Mouse (Mus musculus): ENCODE measurements at regions not wholly inside any gene's neighbourhood (a gene's known extent, or its start where the extent isn't known, plus 50 kb on each side); places are given as distances from the start of the nearest gene placed in this dataset.

DNA sequence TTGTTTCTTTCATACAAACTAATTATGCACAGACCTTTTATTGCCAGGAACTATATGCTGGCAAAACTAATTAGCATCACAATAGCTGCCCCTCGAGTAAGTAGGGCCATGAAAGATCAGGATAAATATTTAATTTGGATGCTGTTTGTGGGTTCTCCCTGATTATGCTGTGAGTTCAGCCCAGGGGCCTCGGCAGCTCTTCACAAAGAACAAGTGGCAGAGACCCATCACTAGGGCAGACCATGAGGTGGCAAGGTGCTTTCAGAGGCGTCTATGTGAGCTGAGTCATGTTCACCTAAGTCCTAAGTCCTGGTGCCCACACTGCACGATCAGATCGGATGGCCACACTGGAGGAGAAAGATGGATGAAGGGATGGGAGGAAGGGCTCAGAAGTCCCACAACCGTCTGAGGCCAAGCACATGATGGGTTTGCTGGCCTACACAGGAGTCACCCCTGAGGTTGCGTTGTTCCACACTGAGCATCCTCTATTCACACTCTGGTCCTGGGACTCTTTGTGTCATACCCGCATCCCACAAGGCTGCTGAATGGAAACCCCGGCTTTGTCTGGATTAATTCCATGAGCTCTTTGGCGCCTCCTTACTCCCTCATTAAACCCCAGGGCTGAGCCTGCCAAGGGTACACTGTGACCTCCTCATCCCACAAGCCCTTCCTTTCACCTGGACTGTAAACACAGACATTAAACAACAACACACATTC lies 287.0 kb downstream of the Irs2 start:
- DNase-seq (ENCODE audit: inconsistent age in 2 of 2, low spot score in 1 of 2): no peak

DNA sequence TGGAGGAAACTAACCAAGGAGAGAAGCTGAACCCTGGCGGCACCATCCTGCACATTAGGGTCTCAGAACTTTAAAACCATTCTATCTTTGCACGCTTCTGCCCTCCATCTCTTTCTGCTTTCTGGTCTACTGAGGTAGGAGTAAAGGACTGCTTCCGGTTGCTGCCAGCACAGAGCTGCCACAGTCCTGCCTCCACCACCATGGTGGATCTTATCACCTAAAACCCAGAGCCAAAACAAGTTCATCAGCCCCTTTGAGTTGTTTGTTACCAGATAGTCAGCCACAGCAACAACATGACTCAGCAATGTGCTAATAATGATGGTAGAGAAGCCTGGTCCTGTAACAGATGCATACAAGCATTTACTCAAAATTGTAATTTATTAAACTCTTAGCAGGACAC lies 287.9 kb downstream of the Irs2 start:
- DNase-seq (ENCODE audit: inconsistent age in 2 of 2, low spot score in 1 of 2): no peak

DNA sequence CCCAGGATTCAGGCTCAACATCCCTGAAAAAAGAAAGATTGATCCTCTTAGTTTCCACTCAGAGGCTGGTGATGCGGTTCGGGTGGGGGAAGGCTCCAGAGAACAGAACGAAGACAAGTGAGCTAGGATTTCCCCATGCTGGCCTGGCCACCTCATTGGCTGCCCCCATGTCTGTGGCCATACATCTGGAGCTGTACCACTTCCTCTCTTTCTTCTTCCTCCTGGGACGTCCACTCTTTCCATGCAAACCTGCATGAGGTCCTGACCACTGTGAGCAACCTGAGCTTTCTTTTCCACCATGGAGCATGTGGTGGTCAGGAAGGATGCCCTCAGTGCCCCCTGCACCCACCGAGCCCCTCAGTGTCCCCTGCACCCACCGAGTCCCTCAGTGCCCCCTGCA lies 288.8 kb downstream of the Irs2 start:
- no peak for DNase-seq (ENCODE audit: inconsistent age in 2 of 2, low spot score in 1 of 2)

GRCm38 (mm10) chr8:10717297-10717696 lies 291.0 kb downstream of the Irs2 start:
- DNase-seq (ENCODE audit: inconsistent age in 2 of 2, low spot score in 1 of 2): no peak

DNA sequence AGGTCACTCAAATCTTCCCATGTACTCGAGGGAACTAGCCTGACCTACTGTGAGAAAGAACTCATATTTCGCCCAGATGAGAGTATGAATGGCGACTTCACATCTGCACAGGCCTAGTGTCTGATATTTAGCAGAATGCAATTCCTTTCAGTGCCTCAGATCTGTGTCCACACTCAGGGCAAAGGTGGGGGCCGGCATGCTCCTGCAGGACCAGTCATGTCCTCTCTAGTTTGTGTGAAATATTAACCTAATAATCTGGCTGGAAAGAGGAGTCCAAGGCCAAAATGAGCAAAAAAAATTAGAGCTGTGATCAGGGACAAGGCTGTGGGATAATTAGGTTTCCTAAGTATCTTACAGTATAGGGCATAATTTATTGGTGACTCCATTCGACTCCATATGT lies 292.1 kb downstream of the Irs2 start:
- no peak for DNase-seq (ENCODE audit: inconsistent age in 2 of 2, low spot score in 1 of 2)

DNA sequence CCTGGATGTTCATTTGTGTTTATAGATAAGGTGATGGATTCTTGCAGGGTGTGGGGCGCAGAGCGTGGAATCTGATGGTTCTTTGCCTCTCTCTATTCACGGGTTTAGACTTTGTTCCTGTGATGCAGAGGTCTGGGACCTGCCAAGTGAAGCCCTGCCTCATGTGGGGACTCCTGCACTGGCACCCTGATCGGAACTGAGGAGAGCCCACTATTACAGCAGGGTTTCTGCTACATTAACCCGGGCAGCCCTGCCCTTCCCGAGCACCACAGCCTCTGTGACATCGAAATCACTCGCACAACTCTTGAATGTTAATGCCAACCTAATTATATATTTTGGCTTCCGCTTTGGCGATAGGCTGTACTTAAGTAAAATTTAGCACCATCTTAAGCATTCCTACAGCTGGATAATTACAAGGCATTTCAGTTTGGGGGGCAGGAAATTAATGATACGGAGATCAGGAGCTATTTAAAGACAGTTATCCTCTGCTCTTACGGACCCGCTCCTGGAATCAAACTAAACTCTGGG lies 294.7 kb downstream of the Irs2 start:
- DNase-seq (ENCODE audit: inconsistent age in 2 of 2, low spot score in 1 of 2): no peak

- no peak for DNase-seq (ENCODE audit: inconsistent age in 2 of 2, low spot score in 1 of 2)
Measured at GRCm38 (mm10) chr8:10712118-10712689, 296.1 kb downstream of the Irs2 start.

DNA sequence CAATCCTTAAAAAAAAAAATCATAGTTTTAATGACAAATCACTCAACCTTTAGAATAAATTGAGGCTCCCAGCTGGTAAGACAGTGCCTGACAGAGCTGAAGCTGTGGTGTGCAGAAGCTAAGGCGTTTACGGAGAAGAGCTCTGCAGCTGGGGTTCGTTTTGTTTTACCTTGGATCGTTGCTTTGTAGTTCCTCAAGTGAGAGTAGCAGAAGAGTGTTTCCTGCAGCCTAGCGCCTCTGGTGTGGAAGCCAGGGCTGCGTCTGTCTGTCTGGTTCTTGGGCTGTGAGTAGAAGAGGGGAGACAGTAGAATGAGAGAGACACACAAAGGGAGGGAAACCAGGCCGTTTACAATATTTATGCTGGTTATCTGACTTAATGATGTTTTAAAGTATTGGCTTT lies 296.8 kb downstream of the Irs2 start:
- no peak for DNase-seq (ENCODE audit: inconsistent age in 2 of 2, low spot score in 1 of 2)

DNA sequence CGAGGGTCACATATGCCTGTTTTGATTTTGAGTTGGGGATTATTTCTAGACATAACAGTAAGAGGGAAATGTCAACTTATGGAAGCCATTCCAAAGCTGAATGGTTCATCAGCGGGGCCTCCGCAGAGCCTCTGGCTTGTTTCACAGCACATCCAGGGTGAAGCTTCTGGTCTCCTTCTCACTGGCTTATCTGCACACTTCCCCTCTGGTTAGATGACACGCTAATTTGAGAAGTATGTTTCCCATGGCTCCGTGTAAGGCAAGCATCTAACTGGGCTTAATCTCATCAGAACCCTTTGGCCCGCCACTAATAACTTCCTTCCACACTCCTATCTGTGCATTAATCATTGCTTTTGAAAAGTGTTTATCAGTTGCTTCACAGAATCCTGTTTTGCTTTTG lies 299.7 kb downstream of the Irs2 start:
- DNase-seq (ENCODE audit: inconsistent age in 2 of 2, low spot score in 1 of 2): no peak

- no peak for DNase-seq (ENCODE audit: inconsistent age in 2 of 2, low spot score in 1 of 2)
Measured at GRCm38 (mm10) chr8:10707122-10707521, 301.1 kb downstream of the Irs2 start.

DNA sequence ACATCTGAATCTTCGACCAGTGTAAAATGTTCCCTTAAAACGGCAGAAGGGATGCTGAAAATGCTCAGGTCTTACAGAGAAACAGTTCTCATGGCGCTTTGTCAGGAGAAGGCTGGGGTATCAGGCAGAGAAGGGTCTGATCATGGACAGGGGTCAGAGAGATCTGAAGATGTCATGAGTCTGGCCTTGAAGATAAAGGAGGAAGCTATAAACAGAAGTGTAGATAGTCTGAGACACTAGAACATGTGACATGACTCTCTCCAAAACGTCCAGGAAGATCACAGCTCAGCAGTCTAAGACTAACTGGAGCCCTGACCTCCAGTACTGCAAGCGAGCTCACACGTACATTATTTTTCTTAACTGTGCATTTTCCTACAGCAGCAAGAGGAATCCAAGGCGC lies 302.3 kb downstream of the Irs2 start:
- no peak for DNase-seq (ENCODE audit: inconsistent age in 2 of 2, low spot score in 1 of 2)

DNA sequence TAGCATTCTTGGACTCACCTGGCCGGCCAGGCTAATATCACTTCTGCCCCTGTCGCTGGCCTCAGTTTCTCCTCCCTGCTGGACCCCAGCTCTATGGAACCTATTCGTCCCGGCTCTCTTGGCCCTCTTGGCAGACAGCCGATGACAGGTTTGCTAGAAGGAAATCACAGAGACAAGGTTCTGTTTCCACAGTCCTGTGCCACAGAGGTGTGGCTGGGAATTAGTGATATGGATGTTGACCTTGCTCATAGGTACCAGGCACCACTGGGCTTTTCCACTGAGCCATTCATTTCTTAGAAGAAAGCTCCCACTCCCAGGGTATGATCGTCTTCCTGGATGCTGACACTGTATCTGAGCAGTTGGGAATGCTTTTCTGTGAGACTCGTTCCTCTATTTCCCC lies 305.5 kb downstream of the Irs2 start:
- DNase-seq (ENCODE audit: inconsistent age in 2 of 2, low spot score in 1 of 2): no peak

DNA sequence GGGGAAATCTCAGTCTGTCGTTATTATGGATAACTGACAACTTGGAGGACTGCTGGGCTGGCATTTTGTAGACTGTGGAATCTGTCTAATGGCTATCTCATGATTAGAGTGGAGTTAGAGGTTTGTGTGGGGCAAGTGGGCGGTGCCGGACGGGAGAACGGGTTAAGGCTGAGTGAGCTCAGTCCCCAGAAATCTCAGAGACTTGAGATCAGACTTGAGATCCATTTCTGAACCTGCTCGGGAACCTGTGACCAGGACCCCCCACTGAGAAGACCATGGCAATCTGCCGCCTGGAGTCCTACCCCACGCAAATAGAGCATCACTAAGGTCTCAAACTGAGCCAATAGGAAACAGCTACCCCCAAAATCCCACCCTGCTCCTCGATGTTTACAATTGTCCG lies 306.0 kb downstream of the Irs2 start:
- DNase-seq (ENCODE audit: inconsistent age in 2 of 2, low spot score in 1 of 2): no peak

- DNase-seq (ENCODE audit: inconsistent age in 2 of 2, low spot score in 1 of 2): no peak
Measured at GRCm38 (mm10) chr8:10701648-10702061, 306.6 kb downstream of the Irs2 start.

- DNase-seq (ENCODE audit: inconsistent age in 2 of 2, low spot score in 1 of 2): no peak
Measured at GRCm38 (mm10) chr8:10701226-10701625, 307.0 kb downstream of the Irs2 start.

DNA sequence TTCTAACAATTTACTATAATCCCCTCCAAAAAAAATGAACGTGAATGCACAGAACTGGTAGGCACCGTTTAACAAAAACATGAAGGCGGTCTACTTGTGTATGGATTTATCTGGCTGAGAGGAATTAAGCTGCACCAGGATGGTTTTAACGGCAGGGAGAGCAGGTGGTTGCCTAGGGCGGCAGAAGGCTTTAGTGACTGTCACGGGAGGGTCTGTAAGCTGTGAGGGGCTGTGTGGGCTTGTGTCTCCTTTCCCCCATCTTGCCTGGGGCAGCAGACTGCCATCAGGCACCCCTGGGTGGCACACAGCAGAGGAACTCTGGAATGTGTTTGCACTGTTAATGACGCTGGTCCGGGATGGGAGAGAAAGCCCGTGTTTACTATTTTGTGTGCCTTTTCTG lies 308.6 kb downstream of the Irs2 start:
- no peak for DNase-seq (ENCODE audit: inconsistent age in 2 of 2, low spot score in 1 of 2)

GRCm38 (mm10) chr8:10695181-10695580 lies 313.1 kb downstream of the Irs2 start:
- no peak for DNase-seq (ENCODE audit: inconsistent age in 2 of 2, low spot score in 1 of 2)

DNA sequence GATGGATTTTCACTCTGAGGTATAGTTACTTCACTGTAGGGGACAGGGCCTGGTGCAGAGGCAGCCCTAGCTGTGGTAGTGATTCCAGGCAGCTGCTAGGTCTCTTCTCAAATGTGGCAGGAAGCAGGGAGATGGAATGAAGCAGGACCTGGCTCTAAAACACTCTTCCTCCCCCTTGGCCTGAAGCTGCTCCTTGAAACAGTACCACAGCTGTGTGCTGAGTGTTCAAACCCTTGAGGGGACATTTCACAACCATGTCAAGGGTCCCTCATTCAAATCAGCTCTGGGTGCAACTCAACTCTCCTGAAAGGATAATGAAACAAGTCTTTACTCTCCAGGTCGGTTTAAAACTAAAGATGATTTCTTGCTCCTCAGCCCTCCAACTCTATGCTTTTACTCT lies 317.6 kb downstream of the Irs2 start:
- no peak for DNase-seq (ENCODE audit: inconsistent age in 2 of 2, low spot score in 1 of 2)

- no peak for DNase-seq (ENCODE audit: inconsistent age in 2 of 2, low spot score in 1 of 2)
Measured at GRCm38 (mm10) chr8:10689881-10690280, 318.4 kb downstream of the Irs2 start.

- DNase-seq (ENCODE audit: inconsistent age in 2 of 2, low spot score in 1 of 2): no peak
Measured at GRCm38 (mm10) chr8:10687867-10688561, 320.2 kb downstream of the Irs2 start.
